Mouse (Mus musculus) testis, adult 2 months (tissue): Measurements from ENCODE around the gene Atg16l2. TPM values are rescaled to one million over a fixed set of nuclear protein-coding genes. Genes with fewer than 3 reads are reported as not detected.
A peak's percentile ranks its signal among the peaks of the same experiment; 100 is the strongest.

ENCODE experiments used
- H3K27ac ChIP-seq: fragments of 200-500 bp; 2 replicates; pipeline ENCODE4 v1.5.1; 2012; ENCODE audit warnings: low read depth, low read length; ENCODE audit not compliant: control insufficient read depth, insufficient read depth
- H3K27me3 ChIP-seq: fragments of 200-500 bp; 2 replicates; pipeline ENCODE4 v1.6.1; 2012; ENCODE audit warnings: mild to moderate bottlenecking, low read length, moderate library complexity; ENCODE audit not compliant: control insufficient read depth, insufficient read depth
- H3K36me3 ChIP-seq: fragments of 200-500 bp; 2 replicates; pipeline ENCODE4 v1.6.1; 2012; ENCODE audit warnings: mild to moderate bottlenecking, low read length; ENCODE audit not compliant: control insufficient read depth, insufficient read depth
- H3K4me1 ChIP-seq: fragments of 200-500 bp; 2 replicates; pipeline ENCODE4 v1.6.1; 2012; ENCODE audit warnings: low read length; ENCODE audit not compliant: control insufficient read depth, insufficient read depth
- H3K4me3 ChIP-seq: fragments of 200-500 bp; 2 replicates; pipeline ENCODE4 v1.5.1; 2012; ENCODE audit warnings: low read depth, mild to moderate bottlenecking, low read length, moderate library complexity, mixed read lengths; ENCODE audit not compliant: control insufficient read depth
- CTCF ChIP-seq: fragments of 200-500 bp; IDR thresholded peaks from 2 replicates; pipeline ENCODE4 v1.5.1; 2012; ENCODE audit warnings: low read depth, mild to moderate bottlenecking, inconsistent platforms, low read length, moderate library complexity; ENCODE audit not compliant: control insufficient read depth, insufficient read depth, insufficient replicate concordance
- POLR2A ChIP-seq: fragments of 200-500 bp; IDR thresholded peaks from 2 replicates; pipeline ENCODE4 v1.6.1; 2012; ENCODE audit warnings: low read depth, mild to moderate bottlenecking, inconsistent platforms, low read length, moderate library complexity; ENCODE audit not compliant: control insufficient read depth
- polyA plus RNA-seq: library from polyadenylated mRNA; depleted of rRNA; stranded (reverse); fragments of >200 nt; gene quantifications from 2 replicates; pipeline ENCODE4 v1.2.3, GENCODE M21; 2012

Gene Atg16l2
- polyA plus RNA-seq, 1 experiment: 2.2 TPM

DNA sequence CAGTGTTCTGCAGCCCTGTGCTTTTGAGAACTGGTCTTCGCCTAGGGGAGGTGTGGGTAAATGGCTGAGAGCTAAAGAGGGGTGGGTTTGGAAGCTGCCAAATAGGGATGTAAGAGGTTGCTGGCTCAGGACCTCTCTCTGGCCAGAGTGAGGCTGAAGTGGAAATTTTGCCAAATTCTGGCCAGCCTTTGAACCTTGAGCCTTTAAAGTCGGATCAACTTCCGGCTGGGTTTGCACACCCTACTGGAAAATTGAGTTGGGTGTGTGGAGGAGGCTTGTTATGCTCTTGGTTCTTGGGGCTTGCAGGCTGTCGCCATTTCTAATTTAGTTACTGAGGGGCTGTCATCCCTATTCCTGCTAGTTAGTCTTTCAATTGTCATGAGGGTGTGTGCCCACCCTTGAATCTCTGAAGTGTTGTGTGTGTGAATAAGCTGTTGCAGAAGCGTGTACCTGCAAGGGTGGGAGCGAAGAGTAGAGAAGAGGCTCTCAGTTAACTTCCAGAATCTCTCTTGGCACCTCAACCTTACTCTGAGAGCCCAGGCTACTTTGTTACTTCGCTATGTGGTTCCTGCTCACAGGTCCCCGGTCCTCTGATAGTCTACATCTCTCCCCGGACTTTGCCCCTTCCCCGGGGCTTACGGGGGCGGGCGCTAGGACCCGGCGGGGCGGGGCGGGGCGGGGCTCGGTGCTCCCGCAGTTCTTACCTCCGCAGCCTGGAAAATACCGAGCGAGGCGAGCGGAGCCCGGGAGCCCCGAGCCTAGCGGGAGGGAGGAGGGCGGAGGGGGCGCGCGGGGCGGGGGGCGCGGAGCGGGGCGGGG, 18.6 kb upstream of the Atg16l2 start:
- Histone ChIP-seq H3K4me1 (peaks cover 21% of the 10 kb centered on the region), H3K36me3 (no peaks in the 10 kb centered on the region), H3K4me3 (peak overlapping the region; percentile 77), H3K27ac (no peak overlapping the region), H3K27me3 (no peaks in the 10 kb centered on the region)
- TF ChIP-seq CTCF: no peak
- TF ChIP-seq POLR2A: no peak

DNA sequence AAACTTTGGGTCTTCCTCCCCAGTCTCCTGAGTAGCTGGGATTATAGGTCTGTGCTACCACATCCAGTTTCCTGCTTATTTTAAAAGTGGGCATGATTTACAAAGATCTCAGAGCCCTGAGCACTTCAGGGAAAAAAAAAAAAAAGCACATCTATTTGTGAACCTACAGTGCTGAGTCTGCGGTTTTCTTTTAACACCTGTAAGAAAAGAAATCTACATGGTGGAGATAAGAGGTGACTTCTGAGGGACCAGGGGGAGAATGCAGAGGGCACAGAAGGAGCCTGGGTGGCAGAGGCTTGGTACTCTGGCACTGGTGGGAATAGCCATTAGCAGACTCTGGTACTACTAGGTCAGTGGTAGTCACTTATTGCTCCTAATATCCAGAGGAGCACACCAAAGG, 17.7 kb upstream of the Atg16l2 start:
- Histone ChIP-seq H3K27ac (no peak overlapping the region), H3K27me3 (no peaks in the 10 kb centered on the region)

DNA sequence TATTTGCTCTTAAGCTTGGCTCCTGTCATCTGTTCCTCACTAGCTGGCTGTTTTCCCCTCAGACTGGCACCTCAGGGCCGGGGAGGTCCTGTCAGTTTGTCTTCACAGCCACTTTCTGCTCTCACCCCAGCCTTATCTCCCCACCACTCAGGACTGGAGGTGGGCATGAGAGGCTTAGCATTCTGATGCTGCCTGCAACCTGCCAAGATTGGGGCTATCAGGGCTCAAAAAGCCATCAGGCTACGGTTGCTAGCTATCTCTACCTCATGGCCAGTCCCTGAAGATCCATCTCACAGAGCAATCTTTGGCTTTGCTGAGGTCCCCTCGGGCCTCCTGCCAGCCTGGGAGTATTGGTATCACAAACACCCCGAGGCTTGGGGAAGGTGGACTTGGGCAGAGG, 16.8 kb upstream of the Atg16l2 start:
- peak overlapping the region; percentile 76 for H3K4me3 ChIP-seq
- H3K36me3 ChIP-seq: no peaks in the 10 kb centered on the region
- TF ChIP-seq POLR2A: no peak
- no peak for TF ChIP-seq CTCF
- peaks cover 17% of the 10 kb centered on the region for H3K4me1 ChIP-seq
- H3K27me3 ChIP-seq: no peaks in the 10 kb centered on the region
- no peak overlapping the region for H3K27ac ChIP-seq

More for the DNA sequence above, 17.7 kb upstream of the Atg16l2 start:
- H3K4me1 ChIP-seq: peaks cover 21% of the 10 kb centered on the region
- H3K36me3 ChIP-seq: no peaks in the 10 kb centered on the region
- TF ChIP-seq POLR2A: no peak
- no peak for TF ChIP-seq CTCF
- peak overlapping the region; percentile 77 for H3K4me3 ChIP-seq

DNA sequence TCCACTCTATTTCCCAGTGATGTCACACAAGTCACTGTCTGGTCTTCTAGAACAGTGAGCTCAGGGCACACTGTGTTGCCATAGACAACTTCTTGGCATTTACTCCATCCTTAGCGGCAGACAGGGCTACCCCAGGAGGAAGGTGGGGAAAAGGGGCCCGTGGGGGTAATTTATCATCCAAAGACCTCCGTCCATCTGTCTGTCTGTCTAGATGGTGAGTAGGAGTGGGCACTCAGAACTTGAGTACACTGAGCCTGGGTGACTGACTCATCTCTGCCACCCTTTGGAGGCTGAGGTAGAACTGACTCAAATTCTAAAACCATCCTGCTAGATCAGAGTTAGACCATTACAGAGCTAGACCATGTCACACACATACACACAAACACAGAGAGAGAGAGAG, 15.0 kb upstream of the Atg16l2 start, which contains the start of gene Stard10:
Gene Stard10, plus strand, starts transcription at position 73 of the 400 bp plus-strand sequence.
- no peaks in the 10 kb centered on the region for H3K27me3 ChIP-seq
- H3K4me1 ChIP-seq: peaks cover 13% of the 10 kb centered on the region
- no peak within 1 kb of the TSS for H3K27ac ChIP-seq
- H3K36me3 ChIP-seq: no peaks in the 10 kb centered on the region
- TF ChIP-seq POLR2A (no peak), CTCF (no peak)
- peak within 1 kb of the TSS; percentile 76 for H3K4me3 ChIP-seq

DNA sequence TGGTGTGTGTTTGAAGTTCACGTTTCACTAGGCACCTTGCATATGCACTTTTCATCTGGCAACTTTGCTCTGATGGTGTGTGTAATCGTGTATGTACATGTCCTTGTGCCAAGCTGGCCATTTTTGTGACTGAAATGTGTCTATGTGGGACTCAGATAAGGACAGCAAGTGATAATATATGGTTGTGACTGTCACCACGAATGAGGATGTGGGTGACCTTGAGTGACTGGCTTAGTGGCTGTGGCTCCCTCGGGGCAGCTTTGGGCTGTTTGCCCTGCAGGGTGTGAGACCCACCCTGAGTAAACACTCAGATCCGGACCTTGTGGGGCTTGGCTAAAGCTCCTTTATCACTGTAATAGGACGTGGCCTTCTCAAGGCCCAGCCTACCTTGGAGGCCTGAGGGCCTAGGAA, 14.5 kb upstream of the Atg16l2 start:
- Histone ChIP-seq H3K4me3 (peak overlapping the region; percentile 16), H3K4me1 (peaks cover 9% of the 10 kb centered on the region), H3K27me3 (no peaks in the 10 kb centered on the region), H3K36me3 (no peaks in the 10 kb centered on the region), H3K27ac (no peak overlapping the region)
- TF ChIP-seq CTCF: no peak
- TF ChIP-seq POLR2A: no peak

DNA sequence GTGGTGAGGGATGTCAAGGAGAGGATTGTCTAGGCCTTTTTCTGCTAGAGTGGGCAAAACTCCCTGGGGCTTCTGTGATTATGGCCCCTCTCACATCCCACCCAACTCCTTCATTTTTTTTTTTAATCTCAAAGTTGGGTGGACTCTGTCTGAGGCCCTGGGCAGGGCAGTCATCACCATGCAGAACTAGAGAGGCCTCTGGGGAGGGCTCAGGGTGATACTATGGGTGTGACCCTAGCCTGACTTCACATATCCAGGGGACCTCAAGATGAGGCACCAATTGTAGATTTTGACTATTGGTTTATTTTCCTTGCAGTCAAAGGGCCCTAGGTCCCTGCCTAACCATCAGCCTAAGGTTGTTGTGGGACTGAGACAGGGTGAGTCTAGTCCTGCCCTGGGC, 13.6 kb upstream of the Atg16l2 start:
- no peaks in the 10 kb centered on the region for H3K36me3 ChIP-seq
- no peak overlapping the region for H3K27ac ChIP-seq
- no peak overlapping the region for H3K4me3 ChIP-seq
- TF ChIP-seq POLR2A (no peak), CTCF (no peak)
- H3K27me3 ChIP-seq: no peaks in the 10 kb centered on the region
- H3K4me1 ChIP-seq: peaks cover 5% of the 10 kb centered on the region; the same call in 1 of the 2 replicates

DNA sequence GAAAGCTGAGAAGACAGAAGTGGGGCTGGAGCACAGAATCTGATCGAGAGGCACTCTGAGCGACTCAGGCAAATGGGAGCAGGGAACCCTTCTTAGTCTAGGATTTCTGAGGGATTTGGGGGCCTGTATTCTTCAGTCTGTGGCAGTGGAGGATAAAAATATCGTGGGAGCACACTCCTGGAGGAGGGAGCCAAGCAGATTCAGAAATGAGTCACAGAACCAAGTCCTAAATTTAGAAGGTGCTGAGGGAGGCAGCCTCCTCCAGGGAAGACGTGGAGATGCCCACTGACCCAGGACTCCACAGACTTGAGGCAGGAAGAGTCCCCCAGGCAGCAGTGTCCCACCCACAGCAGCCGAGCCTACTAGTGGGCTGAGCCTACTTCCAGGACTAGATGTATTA, 12.3 kb upstream of the Atg16l2 start:
- Histone ChIP-seq H3K4me3 (no peak overlapping the region), H3K27me3 (no peaks in the 10 kb centered on the region), H3K27ac (no peak overlapping the region), H3K36me3 (no peaks in the 10 kb centered on the region), H3K4me1 (peaks cover 5% of the 10 kb centered on the region)
- TF ChIP-seq CTCF (no peak), POLR2A (no peak)
